Mouse (Mus musculus): ENCODE measurements around the gene Rab28.
A peak's percentile ranks its signal among the peaks of the same experiment; 100 is the strongest.
"Not testable (repeated sequence)": the region's sequence is repeated elsewhere in the genome, so short reads cannot be mapped to it uniquely, and the experiment has no call there.

The Rab28 gene

DNA sequence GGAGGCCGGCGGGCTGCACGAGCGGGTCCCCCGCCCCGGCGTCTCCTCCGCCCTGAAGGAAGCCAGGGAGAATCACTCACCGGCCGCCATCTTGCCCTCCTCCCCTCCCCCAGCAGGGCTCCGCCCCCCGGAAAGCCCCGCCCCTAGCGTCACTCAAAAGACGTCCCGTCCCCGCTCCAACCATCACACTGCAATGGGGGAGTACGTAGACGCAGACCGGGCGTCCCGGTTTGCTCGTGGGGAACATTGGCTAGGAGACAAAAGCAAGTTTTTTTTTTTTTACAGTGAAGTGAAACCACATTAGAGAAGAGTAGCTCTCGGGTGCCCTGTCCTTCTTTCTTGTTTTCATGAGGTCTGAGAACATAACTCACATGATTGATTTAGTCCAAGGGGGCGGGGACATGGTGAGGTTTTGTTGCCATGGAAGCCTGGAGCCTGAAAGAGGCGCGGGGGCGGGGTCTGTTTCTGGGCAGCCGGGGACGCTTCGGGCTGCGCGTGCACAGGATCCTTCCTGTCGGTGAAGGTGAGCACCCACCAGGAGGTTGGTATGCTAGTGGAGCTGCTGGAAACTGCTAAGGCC, at the start of gene Rab28:
Rab28 (minus strand) TSS at position 107 of the 580 bp plus-strand sequence.
- DNase-seq (ENCODE audit: low spot score in 2 of 2), result peak; percentile 93 to 97

DNA sequence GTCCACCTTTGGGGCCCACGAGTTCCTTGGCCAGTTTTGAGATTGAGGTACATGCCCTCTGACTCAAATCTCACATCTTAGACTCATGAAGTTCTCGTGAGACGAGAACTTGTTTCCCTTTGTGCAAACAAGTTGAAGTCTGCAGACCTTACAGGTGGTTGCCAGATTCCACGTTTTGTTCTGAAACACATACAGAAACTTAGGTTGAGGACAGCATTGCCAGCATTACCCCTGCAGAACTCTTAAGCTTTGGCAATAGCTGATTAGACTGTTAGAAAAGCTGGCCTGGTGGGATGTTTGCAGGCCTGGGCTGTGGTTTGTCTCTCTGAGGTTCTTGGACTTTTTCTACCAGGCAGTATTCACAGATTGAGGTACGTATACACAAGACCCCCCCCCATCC, 49.4 kb upstream of the Rab28 start:
- DNase-seq (ENCODE audit: low spot score in 2 of 2), result no peak

DNA sequence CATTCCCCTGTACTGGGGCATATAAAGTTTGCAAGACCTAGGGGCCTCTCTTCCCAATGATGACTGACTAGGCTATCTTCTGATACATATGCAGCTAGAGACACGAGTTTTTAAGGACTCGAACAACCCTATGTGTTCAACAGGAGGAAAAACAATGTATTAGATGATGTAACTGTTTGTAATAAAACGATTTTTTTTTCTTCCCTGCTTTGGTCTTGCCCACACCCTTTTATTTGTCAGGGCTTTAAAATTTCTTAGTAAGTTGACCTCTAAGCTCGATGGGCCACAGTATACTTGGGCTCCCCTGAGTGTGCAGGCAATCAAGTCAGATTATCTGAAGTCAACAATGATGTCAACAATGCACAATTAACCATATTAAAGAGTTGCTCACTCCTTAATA, 48.4 kb upstream of the Rab28 start:
- DNase-seq (ENCODE audit: low spot score in 2 of 2), result no peak

DNA sequence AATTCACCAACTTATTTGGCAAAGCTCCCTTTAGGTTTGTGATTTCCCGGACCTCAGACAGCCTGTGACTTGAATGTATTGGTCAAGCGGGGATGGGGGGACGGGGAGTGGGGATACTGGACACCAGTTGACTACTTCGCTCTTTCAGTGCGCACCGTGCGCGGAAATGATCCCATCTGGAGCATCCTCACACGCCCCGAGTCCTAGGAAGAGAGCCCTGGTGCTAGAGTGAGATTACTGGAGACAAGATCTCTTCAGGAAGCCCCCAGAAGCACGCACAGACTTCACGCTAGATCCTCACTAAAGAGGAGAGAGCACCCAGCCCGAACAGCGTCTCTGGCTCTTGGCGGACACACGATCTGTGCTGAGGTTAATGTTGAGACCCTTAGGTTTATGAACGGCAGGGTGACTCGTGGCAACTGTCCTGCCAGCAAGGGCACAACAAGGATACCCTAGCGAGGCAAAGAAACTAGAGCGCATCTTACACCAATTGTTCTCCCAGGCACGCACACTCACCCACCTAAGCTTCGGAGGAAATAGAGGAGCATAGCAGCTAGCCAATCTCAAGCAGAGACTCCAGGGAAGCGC, 47.5 kb upstream of the Rab28 start:
- no peak for DNase-seq (ENCODE audit: low spot score in 2 of 2)

DNA sequence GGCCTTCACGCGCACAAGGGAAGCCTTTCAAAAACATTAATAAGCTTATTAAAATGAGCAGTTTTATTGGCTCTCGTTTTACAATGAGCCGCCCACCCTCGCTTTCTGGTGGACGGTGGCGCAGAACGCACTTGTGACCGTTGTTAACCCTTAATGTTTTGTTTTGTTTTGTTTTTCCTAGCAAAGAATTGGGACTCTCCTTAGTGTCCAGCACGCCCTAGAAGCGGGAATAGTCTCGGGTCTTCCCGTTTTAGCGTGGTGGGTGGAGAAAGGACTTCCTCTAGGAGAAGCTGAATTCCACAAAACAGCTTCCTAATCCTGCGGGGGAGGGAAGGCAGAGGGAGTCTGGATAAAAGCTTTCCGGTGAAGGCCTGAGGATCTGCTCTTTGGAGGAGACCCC, 46.9 kb upstream of the Rab28 start:
- no peak for DNase-seq (ENCODE audit: low spot score in 2 of 2)

DNA sequence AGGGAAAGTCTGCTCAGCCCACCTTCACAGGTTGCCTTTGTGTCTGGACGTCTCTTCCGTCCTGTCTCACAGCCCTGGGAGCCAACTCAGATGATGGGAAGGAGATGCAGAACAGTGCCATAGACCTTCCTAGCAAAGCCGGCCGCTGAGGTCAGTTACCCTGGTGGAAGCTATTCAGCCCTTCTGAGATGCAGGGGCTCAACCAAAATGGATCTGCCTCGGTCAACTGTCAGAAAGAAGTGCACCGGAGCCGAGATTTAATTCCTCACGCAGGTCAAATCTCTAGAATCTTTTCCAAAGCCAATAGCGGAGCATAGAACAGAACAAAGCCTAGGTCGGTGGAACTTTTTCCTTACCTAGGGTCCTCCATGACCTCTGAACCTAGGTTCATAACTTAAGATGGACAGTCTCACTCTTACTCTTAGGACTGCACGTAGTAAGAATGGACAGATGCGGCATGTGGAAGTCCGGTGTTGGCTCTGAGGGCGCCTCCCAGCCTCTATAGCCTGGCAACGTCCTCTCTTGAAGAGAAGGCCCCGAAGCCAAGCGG, 46.3 kb upstream of the Rab28 start:
- no peak for DNase-seq (ENCODE audit: low spot score in 2 of 2)

DNA sequence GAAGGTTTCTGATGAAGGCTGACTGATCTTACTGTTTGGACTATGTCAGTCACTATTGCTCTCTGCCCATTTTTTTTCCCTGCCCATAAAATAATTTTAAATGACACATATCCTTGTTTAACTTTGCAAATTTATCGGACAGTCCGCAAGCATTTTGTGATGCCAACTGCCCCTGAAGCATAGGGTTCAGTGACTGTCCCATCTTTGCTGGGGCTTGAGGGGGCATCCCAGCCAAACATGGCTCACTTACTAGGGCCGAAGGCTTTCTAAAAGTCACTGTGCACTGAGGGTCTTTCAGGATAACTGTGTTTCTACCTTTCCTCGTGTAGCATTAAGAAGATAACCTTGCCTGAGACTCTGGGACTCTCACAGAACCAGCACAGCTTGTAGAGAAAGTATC, 44.8 kb upstream of the Rab28 start:
- no peak for DNase-seq (ENCODE audit: low spot score in 2 of 2)

DNA sequence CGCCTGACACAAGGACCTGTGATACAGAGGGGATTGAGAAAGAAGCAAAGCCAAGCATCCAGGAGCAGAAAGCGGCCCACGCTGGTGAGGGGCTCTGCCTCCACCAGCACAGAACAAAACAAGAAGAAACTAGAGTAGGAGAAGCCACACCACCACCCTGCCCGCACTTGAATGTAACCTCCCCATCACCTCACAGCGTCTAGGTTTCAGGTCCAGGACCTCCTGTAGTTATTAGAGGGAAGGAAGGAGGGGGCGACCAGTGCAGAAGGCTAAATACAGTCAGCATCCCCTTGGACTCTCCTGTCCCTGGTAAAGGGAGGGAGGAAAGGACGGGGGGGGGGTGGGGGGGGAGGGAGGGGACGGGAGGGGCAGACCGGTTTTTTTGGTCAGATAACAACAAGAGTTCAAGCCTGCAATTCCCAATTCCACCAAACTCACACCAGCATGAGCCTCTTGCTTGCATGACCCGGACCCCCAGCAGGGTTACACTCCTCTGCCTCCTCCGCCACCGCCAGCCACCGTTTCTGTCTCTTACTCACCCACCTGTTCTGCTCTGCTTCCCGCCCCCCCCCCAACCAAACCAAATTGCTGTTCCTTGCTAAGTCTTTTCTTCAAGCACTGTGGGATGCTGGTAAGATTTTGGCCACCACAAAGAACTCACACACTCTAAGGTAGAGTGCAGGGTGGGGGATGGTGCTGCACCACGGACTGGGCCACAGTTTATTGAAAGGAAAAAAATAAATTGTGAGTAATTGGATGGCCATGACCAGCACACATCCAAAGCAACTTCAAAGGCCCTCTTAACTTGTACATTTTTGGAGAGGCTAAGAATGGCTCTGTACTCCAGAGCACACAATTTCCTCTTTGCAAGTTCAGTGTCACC, 37.2 kb upstream of the Rab28 start:
- no peak for DNase-seq (ENCODE audit: low spot score in 2 of 2)

DNA sequence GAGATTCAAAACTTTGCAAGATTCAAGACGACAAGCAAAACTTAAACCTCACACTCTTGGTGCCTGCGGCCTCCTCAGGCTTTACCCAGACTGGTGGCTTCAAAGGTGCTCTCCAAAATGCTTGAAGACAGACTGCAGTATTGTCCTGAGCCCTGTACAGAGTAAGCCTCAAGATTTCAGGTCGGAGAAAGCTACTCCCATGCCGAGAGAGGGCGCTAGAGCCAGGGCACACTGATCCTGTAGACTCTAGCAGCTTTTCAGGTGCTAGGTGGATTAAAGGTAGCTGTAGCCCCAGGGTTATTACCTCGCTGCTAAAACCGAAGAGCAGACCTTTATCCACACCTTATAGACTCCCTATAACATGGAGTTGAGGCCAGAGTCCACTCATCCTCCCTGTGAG, 36.3 kb upstream of the Rab28 start:
- DNase-seq (ENCODE audit: low spot score in 2 of 2), result no peak

DNA sequence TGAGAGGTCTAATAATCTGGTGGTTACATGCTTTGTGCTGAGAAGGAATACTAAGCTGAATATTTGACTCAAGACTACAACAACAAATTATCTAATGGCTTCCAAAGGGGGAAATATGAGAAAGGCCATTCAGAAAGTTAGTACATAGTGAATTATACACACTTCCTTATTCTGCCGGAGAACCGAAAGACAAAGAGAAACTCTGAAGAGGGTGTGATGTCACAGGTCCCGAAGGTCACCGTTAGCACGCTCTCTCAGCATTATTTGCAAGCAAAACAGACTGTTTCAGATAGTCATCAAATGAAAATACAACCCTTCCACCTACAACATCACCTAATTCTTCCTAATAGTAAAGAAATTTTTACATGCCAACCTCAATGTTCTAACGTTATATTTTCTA, 30.9 kb upstream of the Rab28 start:
- DNase-seq (ENCODE audit: low spot score in 2 of 2), result peak; percentile 13 to 31

DNA sequence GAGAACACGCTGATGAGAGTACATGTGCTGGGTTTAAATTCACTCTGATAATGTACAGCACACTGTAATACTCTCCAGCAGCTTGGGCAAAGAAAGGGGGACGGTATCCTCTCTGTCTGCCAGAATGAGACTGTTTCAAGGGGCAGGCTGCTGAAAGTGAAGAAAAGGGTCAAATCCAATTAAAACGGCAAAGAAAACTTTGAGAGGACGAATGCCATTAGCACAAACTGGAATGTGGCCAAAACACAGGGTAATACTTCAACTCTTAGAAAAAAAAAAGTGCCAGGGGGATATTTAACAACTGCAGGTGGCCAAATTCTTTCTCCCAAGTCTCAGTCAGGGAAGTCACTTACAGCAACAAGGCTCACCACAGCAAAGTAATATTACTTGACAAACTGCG, 29.1 kb upstream of the Rab28 start:
- no peak for DNase-seq (ENCODE audit: low spot score in 2 of 2)

DNA sequence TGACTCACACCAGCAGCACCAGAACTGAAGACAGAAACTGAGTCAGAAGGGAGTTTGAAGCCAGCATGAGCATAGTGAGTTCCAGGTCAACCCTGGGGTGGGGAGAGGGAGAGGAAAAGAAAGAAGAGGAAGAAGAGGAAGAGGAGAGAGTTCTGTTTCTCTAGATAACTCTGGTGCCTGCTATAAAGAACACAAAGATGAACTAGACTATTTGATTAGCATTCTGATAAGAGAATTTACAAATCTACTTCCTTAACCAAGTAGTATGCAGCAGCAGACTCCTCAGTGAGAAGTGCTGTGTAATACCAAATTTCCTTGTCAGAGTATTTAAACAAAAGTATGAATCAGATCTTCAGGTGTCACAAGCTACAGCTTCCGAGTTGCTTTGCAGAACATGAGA, 19.1 kb upstream of the Rab28 start:
- no peak for DNase-seq (ENCODE audit: low spot score in 2 of 2)

DNA sequence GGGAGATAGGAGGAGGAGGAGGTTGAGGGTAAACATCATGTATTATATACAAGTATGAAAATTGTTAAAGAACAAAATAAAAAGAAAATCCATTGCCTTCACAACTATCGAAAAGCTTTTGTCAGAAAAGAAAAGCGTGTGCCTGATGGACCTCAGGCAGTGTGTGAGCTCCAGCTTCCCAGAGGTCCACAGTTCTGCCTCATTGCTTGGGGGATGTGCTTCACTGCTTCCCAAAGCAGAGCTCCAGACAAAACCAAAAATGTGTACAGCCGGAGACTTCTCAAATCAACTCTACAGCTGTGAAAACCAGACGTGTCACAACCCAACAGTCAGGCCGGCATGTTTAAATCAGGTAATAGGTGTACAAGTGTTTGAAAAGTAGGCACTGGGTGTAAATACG, 17.6 kb upstream of the Rab28 start:
- no peak for DNase-seq (ENCODE audit: low spot score in 2 of 2)

DNA sequence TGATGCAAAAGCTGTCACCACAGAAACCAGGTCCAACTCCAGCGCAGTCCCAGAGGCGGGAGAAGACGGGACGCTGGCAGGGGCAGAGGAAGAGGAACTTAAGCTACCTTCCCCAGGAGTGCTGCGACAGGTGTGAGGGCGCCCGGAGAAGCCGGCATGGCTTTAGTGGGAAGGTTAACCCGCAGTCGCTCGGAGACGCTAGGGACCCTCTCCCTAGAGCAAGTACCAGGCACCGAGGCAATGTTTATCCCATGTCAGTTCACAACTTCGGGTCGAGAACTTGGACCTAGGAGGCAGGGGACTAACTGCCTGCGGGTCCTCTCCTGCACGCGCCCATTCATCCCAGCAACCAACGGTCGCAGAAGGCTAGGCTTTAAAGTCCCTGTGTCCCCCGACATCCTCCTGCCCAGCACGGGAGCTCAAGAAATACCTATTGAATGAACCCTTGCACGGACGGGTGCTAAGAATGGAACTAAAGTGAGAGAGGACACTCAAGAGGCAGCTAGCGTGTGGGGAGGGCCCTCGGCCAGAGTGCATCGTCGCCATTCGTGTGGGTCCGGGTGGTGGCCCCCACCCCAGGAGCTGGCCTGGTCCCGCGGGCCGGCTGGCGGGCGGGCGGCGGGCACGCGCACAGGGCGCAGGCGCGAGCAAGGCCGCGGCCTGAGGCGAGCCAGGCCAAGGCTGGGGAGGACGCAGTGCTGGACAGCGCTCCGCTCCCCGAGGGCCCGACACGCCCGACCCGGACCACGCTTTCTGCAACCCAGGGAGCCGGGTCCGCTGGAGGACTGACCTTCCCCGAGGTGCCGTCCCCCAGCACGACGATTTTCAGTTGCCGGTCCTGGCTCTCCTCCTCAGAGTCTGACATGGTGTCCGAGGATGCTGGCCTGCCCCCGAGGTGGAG, 592 bp downstream of the Rab28 start:
- DNase-seq (ENCODE audit: low spot score in 2 of 2), result peak; percentile 1 to 18

DNA sequence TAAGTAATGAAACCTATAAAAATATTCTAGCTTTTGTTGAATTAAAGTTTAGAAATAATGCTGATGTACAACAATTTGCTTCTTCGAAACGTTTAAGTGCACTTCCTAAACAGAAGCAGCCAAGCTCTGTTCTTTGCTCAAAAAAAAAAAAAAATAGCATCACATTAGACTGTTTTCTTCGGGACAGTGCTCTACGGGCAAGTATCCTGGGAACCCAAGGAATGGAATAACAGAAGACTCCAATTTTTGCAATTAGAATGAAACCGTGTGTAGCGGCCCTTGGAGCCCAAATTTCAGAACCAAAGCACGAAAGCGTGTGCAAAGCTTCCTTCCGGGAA, 1.2 kb downstream of the Rab28 start:
- no peak for DNase-seq (ENCODE audit: low spot score in 2 of 2)

DNA sequence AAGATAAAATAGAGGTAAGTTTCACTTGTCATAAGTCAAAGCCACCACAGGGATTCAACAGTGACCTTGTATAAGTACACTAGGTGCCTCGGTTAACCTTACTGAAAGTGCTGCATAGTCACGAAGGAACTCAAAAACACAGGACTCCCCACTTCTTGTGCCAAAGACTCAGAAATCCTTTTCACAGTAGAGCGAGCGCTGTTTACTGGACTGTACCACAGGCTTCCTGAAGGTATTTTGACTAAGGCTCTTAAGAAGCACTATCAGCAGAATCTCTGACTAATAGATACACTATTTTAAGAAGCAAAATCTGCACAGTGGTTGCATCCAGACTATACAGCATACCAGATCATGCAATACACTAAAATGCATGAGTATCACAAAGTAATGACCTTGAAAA, 6.9 kb downstream of the Rab28 start:
- DNase-seq (ENCODE audit: low spot score in 2 of 2), result not testable (repeated sequence)

DNA sequence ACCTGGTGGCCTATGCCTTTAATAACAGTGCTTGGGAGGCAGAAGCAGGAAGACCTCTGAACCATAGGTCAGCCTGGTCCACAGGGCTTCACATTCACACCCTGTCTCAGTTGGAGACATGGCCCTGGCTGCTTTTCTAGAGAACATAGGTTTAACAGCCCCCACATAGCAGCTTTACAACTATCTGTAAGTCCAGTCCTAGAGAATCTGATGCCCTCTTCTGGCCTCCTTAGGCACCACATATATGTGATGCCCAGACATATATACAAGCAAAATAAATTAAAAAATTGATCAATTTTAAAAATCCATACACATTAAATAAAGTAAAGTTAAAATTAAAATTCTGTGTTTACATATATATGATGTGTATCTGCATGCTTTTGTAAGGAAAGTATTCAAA, 10.0 kb downstream of the Rab28 start:
- no peak for DNase-seq (ENCODE audit: low spot score in 2 of 2)

DNA sequence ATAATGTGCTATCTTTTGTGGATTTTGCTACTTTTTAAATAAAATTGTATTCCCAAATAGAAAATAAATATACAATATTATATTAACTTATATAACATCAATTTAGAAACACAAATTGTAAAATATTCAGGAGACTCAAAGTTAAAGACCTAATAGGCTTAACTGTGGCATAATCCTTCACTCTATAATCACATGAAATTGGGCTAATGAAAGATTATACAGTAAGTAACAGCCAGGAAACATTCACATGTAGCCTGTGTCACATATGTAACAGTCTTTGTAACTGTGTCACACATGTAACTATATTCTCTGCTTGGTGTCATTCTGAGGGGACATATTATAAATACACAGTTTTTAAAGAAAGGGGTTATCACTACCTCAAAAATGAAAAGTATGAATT, 22.9 kb downstream of the Rab28 start:
- DNase-seq (ENCODE audit: low spot score in 2 of 2), result no peak

DNA sequence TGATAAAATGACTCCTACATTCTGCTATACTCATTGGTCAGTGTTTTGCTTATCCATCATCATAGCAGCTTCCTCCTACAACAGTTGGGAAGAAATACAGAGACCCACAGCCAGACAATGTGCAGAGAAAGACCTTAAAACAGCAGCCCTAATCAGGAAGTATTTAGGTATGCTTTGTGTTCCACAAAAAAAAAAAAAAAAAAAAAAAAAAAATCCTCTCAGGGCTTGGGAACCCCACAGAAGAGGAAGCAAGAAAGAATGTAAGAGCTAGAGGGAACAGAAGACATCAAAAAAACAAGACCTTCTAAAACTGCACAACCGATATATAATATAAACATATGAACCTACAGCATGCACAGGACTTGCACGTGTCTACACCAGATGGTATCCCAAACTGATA, 24.0 kb downstream of the Rab28 start:
- DNase-seq (ENCODE audit: low spot score in 2 of 2), result no peak

DNA sequence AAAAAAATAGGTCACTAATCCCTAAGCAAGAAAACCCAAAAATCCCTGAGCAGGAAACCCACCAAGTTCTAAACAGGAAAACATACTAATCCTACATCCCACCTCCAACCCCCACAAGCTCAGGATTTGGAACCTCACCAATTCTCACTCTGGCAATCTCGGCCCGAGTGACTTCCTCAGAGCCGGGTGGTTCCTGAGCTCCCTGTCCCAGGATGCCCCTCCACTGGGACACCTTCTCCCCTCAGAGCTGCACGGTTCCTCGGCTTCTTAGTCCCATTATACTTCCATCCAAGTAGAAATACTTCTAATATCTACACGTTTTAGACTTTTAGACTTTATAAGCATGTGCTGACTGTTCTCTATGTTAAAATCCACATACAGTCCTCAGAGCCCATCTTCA, 41.9 kb downstream of the Rab28 start:
- DNase-seq (ENCODE audit: low spot score in 2 of 2), result no peak

DNA sequence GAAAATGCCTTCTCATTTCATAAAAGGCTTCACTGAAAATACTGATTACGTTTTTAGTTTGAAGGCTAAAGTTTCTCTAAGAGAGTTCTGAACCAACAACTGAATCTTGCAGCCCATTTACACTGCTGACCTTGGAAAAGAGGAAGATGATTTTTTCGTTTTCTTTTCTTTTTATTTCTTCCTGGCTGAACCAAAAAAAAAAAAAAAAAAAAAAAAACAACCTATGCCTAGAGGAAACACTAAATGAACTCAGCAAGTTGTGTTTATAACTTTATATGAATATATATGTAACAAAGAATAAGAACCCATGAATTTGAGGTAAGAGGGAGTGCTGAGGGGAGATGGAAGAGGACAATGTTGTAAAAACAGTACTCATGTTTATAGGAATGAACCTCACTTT, 71.2 kb downstream of the Rab28 start:
- DNase-seq (ENCODE audit: low spot score in 2 of 2), result no peak

Measured in spleen, postnatal 36 days (tissue).